Mouse (Mus musculus) gastrocnemius, adult 2 months (tissue): ENCODE results near the gene Btf3l4. TPM values are rescaled to one million over a fixed set of nuclear protein-coding genes. Genes with fewer than 3 reads are reported as not detected.
A peak's percentile ranks its signal among the peaks of the same experiment; 100 is the strongest.

ENCODE experiments used
- DNase-seq: peaks from one replicate; pipeline ENCODE4 v3.0.0; 2022
- H3K27ac ChIP-seq: fragments of 200-600 bp; 2 replicates; pipeline ENCODE4 v1.8.1; 2022; ENCODE audit warnings: mild to moderate bottlenecking
- H3K4me3 ChIP-seq: fragments of 200-600 bp; 2 replicates; pipeline ENCODE4 v1.8.1; 2022; ENCODE audit warnings: mild to moderate bottlenecking, moderate library complexity
- CTCF ChIP-seq: fragments of 200-600 bp; IDR thresholded peaks from 2 replicates; pipeline ENCODE4 v1.8.1; 2022; ENCODE audit warnings: antibody characterized with exemption, mild to moderate bottlenecking, moderate library complexity
- intact Hi-C: fragments of 180-260 bp; cut with DNase I; formaldehyde crosslinking; loops from one replicate; pipeline ENCODE4 v1.15.1; 2025
- total RNA-seq, 2 experiments: library from RNA; stranded (reverse); gene quantifications; 2 replicates each; pipeline ENCODE4 v1.2.3; 2021

The Btf3l4 gene
- total RNA-seq, 2 experiments from 2014 or later = 40.4 to 41.1 TPM

- no peak for TF ChIP-seq CTCF
- no peak overlapping the region for H3K4me3 ChIP-seq
- DNase-seq = no peak
- no peak overlapping the region for H3K27ac ChIP-seq
- intact Hi-C loops = no loop called here
These were observed 8.6 kb upstream of the Btf3l4 start for GRCm38 (mm10) chr4:108841920-108842578.

- Histone ChIP-seq H3K27ac (peak overlapping the region; percentile 73), H3K4me3 (no peak overlapping the region; the same call in 1 of the 2 replicates)
- peak; percentile 67 for DNase-seq
- intact Hi-C loops = no loop called here
- no peak for TF ChIP-seq CTCF
These were observed 4.6 kb upstream of the Btf3l4 start for GRCm38 (mm10) chr4:108838031-108838430.

GRCm38 (mm10) chr4:108835496-108835895 lies 2.1 kb upstream of the Btf3l4 start:
- Histone ChIP-seq H3K4me3 (peak overlapping the region; percentile 90), H3K27ac (peak overlapping the region; percentile 94)
- intact Hi-C loops = no loop called here
- no peak for TF ChIP-seq CTCF
- no peak for DNase-seq

GRCm38 (mm10) chr4:108834971-108835311 lies 1.5 kb upstream of the Btf3l4 start:
- intact Hi-C loops = no loop called here
- no peak for TF ChIP-seq CTCF
- H3K4me3 ChIP-seq = peak overlapping the region; percentile 90
- DNase-seq = peak; percentile 23
- peak overlapping the region; percentile 94 for H3K27ac ChIP-seq

- Histone ChIP-seq H3K4me3 (peak within 1 kb of the TSS; percentile 90), H3K27ac (peak within 1 kb of the TSS; percentile 94)
- no peak for TF ChIP-seq CTCF
- DNase-seq = peak; percentile 88
- intact Hi-C loops = no loop called here
These were observed 929 bp upstream of the Btf3l4 start, which contains the start of gene Txndc12 for GRCm38 (mm10) chr4:108834115-108834970. Gene Txndc12, plus strand, starts transcription at chr4:108834601.

GRCm38 (mm10) chr4:108833828-108834114 lies 357 bp upstream of the Btf3l4 start:
- TF ChIP-seq CTCF = no peak
- Histone ChIP-seq H3K27ac (peak overlapping the region; percentile 94), H3K4me3 (peak overlapping the region; percentile 90)
- intact Hi-C loops = loop anchor here (1.0 kb wide), 1 partner anchor 14 kb away; the partner anchor contains the start of gene Kti12
- no peak for DNase-seq

GRCm38 (mm10) chr4:108830698-108831097 lies 2.7 kb downstream of the Btf3l4 start:
- no peak overlapping the region for H3K4me3 ChIP-seq

GRCm38 (mm10) chr4:108826643-108827042 lies 6.8 kb downstream of the Btf3l4 start:
- no peak for TF ChIP-seq CTCF
- intact Hi-C loops = no loop called here
- no peak for DNase-seq
- Histone ChIP-seq H3K4me3 (no peak overlapping the region), H3K27ac (no peak overlapping the region)

More at GRCm38 (mm10) chr4:108830698-108831097, 2.7 kb downstream of the Btf3l4 start:
- no peak for TF ChIP-seq CTCF
- DNase-seq = no peak
- intact Hi-C loops = no loop called here
- no peak overlapping the region for H3K27ac ChIP-seq

- intact Hi-C loops = no loop called here
- TF ChIP-seq CTCF = no peak
- no peak overlapping the region for H3K4me3 ChIP-seq
- H3K27ac ChIP-seq = no peak overlapping the region
- no peak for DNase-seq
These were observed 7.3 kb downstream of the Btf3l4 start for GRCm38 (mm10) chr4:108826096-108826495.

- no peak for DNase-seq
- Histone ChIP-seq H3K27ac (no peak overlapping the region), H3K4me3 (no peak overlapping the region)
- TF ChIP-seq CTCF = no peak
- intact Hi-C loops = no loop called here
These were observed 7.7 kb downstream of the Btf3l4 start for GRCm38 (mm10) chr4:108825677-108826076.

GRCm38 (mm10) chr4:108811550-108811949 lies 21.9 kb downstream of the Btf3l4 start:
- intact Hi-C loops = no loop called here
- no peak for DNase-seq
- Histone ChIP-seq H3K27ac (no peak overlapping the region), H3K4me3 (no peak overlapping the region)
- TF ChIP-seq CTCF = no peak

- Histone ChIP-seq H3K27ac (no peak overlapping the region), H3K4me3 (no peak overlapping the region)
- intact Hi-C loops = no loop called here
- no peak for TF ChIP-seq CTCF
- no peak for DNase-seq
These were observed 22.3 kb downstream of the Btf3l4 start for GRCm38 (mm10) chr4:108811142-108811541.

- intact Hi-C loops = no loop called here
- no peak for TF ChIP-seq CTCF
- H3K27ac ChIP-seq = no peak overlapping the region
- DNase-seq = no peak
- H3K4me3 ChIP-seq = no peak overlapping the region
These were observed 29.9 kb downstream of the Btf3l4 start for GRCm38 (mm10) chr4:108803535-108803934.
